Mouse (Mus musculus) testis, adult 2 months (tissue): ENCODE measurements at regions not wholly inside any gene's neighbourhood (a gene's known extent, or its start where the extent isn't known, plus 50 kb on each side); places are given as distances from the start of the nearest gene placed in this dataset.

Experiments
- H3K27ac ChIP-seq: fragments of 200-500 bp; 2 replicates; pipeline ENCODE4 v1.5.1; 2012; ENCODE audit warnings: low read depth, low read length; ENCODE audit not compliant: control insufficient read depth, insufficient read depth
- H3K27me3 ChIP-seq: fragments of 200-500 bp; 2 replicates; pipeline ENCODE4 v1.6.1; 2012; ENCODE audit warnings: mild to moderate bottlenecking, low read length, moderate library complexity; ENCODE audit not compliant: control insufficient read depth, insufficient read depth
- H3K36me3 ChIP-seq: fragments of 200-500 bp; 2 replicates; pipeline ENCODE4 v1.6.1; 2012; ENCODE audit warnings: mild to moderate bottlenecking, low read length; ENCODE audit not compliant: control insufficient read depth, insufficient read depth
- H3K4me1 ChIP-seq: fragments of 200-500 bp; 2 replicates; pipeline ENCODE4 v1.6.1; 2012; ENCODE audit warnings: low read length; ENCODE audit not compliant: control insufficient read depth, insufficient read depth
- H3K4me3 ChIP-seq: fragments of 200-500 bp; 2 replicates; pipeline ENCODE4 v1.5.1; 2012; ENCODE audit warnings: low read depth, mild to moderate bottlenecking, low read length, moderate library complexity, mixed read lengths; ENCODE audit not compliant: control insufficient read depth
- CTCF ChIP-seq: fragments of 200-500 bp; IDR thresholded peaks from 2 replicates; pipeline ENCODE4 v1.5.1; 2012; ENCODE audit warnings: low read depth, mild to moderate bottlenecking, inconsistent platforms, low read length, moderate library complexity; ENCODE audit not compliant: control insufficient read depth, insufficient read depth, insufficient replicate concordance
- POLR2A ChIP-seq: fragments of 200-500 bp; IDR thresholded peaks from 2 replicates; pipeline ENCODE4 v1.6.1; 2012; ENCODE audit warnings: low read depth, mild to moderate bottlenecking, inconsistent platforms, low read length, moderate library complexity; ENCODE audit not compliant: control insufficient read depth

DNA sequence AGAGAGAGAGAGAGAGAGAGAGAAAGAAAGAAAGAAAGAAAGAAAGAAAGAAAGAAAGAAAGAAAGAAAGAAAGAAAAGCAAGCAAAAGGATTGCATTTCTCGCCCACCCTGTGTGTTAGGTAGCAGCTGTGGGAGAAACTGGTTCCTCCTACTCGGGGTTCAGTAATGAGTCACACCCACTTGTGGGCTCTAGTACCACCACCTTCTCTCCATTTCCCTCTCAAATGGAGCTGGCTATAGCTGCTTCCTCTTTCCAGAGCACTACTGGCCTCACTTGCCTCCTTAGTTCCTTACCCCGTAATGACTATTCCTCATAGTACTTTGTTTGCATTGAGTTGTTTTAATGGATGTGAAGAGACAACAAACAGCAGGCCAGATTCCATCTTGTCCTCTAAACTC is 323.0 kb downstream of the Rps29 start:
- Histone ChIP-seq H3K36me3 (no peaks in the 10 kb centered on the region), H3K27me3 (no peaks in the 10 kb centered on the region), H3K4me3 (no peak overlapping the region), H3K27ac (no peak overlapping the region), H3K4me1 (no peaks in the 10 kb centered on the region)
- TF ChIP-seq POLR2A (no peak), CTCF (no peak)

DNA sequence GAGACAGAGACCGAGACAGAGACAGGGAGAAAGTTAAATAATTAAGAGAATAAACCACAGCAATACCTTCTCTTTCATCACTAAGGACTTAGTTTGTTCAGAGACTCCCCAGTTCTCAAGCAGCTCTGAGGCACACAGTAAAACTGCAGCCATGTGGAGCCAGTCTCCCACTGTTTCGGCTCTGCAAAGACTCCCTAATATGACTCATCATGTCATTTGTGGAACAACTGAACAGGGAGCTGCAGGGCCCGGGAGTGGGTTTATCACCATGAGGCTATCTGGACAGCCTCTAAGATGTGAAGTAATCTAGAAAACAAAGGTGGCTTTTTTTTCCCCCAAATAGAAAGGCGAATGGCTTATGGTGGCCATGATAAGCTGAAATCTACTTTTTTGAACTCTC is 325.1 kb downstream of the Rps29 start:
- no peaks in the 10 kb centered on the region for H3K4me1 ChIP-seq
- H3K27me3 ChIP-seq = no peaks in the 10 kb centered on the region
- no peak overlapping the region for H3K27ac ChIP-seq
- no peak overlapping the region for H3K4me3 ChIP-seq
- TF ChIP-seq POLR2A (no peak), CTCF (no peak)
- H3K36me3 ChIP-seq = no peaks in the 10 kb centered on the region

DNA sequence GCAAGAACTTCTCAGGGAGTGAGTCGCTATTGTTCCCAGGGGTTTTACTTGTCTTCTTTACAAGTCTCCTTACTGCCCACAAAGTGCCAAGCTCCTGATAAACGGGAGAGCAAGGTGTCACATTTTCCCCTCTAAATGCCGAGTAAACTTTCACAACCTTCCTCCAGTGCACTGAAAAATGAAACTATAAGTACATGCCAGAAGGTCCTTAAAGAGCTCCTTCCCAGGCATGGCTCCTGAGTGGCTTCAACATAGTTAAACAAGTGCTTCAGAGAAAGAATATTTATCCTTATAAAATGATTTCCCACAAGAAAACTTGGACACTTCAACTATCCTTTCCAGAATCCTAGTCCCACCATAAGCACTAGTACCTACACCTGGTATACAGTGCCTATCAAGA is 329.6 kb downstream of the Rps29 start:
- Histone ChIP-seq H3K27me3 (no peaks in the 10 kb centered on the region), H3K4me1 (no peaks in the 10 kb centered on the region), H3K36me3 (no peaks in the 10 kb centered on the region), H3K4me3 (no peak overlapping the region; the same call in 1 of the 2 replicates), H3K27ac (no peak overlapping the region)
- TF ChIP-seq CTCF (no peak), POLR2A (no peak)

DNA sequence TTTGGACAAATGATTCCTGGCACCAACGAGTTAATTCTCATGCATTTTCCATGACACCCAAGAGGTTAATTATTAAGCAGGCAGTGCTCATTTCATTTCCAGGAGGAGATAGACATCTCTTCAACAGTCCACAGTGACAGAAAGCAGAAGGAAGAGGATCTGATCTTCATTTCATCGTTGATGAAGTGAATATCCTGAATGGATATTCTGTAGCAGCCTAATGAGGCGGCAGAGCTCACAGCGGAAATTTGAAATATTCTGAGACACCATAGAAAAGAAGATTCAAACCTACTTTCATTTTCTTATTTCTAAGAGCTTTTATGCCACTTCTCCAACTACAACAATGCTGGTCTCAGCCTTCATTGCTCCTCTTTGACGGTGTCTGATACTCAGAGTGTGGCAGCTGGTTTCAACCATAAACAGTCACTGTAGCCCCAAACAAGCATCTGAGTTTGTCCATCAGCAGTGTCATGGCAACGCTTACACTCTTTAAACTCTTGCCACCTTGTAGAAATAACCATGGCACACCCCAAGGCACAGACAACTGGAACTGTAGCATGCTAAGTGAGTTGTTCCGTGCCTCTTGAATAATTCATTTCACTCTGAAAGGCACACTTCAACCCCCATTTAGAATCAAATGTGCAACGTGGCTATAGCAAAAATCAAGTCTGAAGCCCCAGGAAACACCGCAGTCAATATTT is 331.3 kb downstream of the Rps29 start:
- Histone ChIP-seq H3K27me3 (no peaks in the 10 kb centered on the region), H3K27ac (no peak overlapping the region), H3K4me3 (no peak overlapping the region), H3K36me3 (no peaks in the 10 kb centered on the region), H3K4me1 (no peaks in the 10 kb centered on the region)
- no peak for TF ChIP-seq POLR2A
- TF ChIP-seq CTCF = no peak

DNA sequence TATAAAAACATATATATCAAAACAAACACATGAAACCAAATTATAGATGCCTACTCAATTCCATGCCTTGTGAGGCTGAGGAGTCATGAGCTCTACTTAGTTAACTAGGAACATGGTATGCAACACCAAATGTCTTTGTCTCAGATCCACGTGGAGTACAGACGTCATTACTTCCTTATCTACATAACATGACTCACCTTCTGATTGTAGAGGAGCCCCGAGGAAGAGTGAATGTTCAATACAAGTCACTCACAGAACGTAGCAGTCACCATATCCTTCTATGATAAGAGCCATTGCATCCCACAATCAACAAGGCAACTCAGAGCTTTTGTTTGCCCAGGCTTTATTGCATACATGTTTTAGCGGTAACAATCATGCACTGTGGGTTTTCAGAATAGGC is 364.6 kb downstream of the Rps29 start:
- Histone ChIP-seq H3K27ac (no peak overlapping the region), H3K36me3 (no peaks in the 10 kb centered on the region), H3K4me1 (no peaks in the 10 kb centered on the region), H3K27me3 (no peaks in the 10 kb centered on the region), H3K4me3 (no peak overlapping the region)
- TF ChIP-seq CTCF (no peak), POLR2A (no peak)

DNA sequence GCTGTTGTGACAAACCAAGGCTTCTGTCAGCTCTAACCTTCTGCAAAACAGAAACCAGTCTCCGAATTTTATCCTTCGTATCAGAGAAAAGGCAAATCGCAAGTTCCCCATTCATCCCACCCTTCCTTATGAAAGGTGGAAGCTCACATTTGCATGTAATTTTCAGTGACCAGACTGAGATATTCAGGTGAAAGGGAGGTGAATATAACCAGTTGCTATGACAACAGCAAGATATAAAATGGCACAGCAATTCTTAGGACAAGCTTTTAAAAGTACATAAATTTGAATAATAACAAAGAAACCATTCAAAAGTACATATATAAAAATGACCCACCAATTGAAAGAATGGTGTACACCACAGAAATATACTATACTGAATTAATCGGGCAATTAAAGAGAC is 375.4 kb downstream of the Rps29 start:
- no peak overlapping the region for H3K4me3 ChIP-seq
- no peaks in the 10 kb centered on the region for H3K36me3 ChIP-seq
- no peaks in the 10 kb centered on the region for H3K27me3 ChIP-seq
- TF ChIP-seq CTCF (no peak), POLR2A (no peak)
- H3K4me1 ChIP-seq = no peaks in the 10 kb centered on the region
- no peak overlapping the region for H3K27ac ChIP-seq

DNA sequence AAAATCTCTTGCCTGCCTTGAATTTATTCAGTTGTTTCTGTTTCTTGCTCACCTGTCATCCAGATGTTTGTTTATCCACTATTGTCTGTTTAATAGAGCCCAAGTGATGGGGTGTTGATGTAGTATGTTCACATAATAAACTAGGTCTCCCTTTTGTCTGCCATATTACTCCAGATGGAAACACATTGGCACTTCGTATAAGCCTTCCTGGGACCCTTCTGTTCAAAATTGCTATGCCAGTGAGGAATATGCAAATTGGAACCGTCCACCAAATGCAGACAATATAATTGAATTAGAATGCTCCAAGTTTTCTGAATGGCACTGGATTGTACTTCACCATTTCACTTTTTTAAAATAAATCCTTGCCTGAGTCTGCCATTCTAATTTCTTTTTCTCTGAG is 383.5 kb downstream of the Rps29 start:
- Histone ChIP-seq H3K36me3 (no peaks in the 10 kb centered on the region), H3K27me3 (no peaks in the 10 kb centered on the region), H3K27ac (no peak overlapping the region), H3K4me3 (no peak overlapping the region), H3K4me1 (no peaks in the 10 kb centered on the region)
- no peak for TF ChIP-seq CTCF
- TF ChIP-seq POLR2A = no peak

DNA sequence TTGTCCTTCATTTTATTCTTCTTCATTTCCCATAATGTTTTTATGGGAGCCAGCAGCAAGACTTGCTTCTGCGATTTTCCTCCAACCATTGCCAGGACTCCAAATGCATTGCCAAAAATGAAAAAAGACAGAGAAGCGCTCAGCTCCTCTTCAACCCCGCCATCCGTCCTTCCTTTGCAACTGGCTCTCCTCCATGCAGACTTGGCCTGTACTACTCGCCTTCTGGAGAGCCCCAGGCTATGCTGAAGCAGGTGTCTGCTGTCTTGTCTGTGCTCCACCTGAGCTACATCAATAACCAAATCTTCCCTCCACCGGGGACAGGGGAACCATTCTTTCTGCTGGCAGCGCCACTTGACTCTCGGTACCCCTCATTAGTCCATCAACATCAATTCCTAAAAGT is 384.2 kb downstream of the Rps29 start:
- Histone ChIP-seq H3K4me1 (no peaks in the 10 kb centered on the region), H3K36me3 (no peaks in the 10 kb centered on the region), H3K4me3 (no peak overlapping the region), H3K27ac (no peak overlapping the region), H3K27me3 (no peaks in the 10 kb centered on the region)
- TF ChIP-seq CTCF (no peak), POLR2A (no peak)
